Mouse (Mus musculus): ENCODE results near the gene Zfp524. TPM values are rescaled to one million over a fixed set of nuclear protein-coding genes. Genes with fewer than 3 reads are reported as not detected.
A peak's percentile ranks its signal among the peaks of the same experiment; 100 is the strongest.

The Zfp524 gene
- polyA plus RNA-seq, 1 experiment from 2014 or later = 14.9 TPM

DNA sequence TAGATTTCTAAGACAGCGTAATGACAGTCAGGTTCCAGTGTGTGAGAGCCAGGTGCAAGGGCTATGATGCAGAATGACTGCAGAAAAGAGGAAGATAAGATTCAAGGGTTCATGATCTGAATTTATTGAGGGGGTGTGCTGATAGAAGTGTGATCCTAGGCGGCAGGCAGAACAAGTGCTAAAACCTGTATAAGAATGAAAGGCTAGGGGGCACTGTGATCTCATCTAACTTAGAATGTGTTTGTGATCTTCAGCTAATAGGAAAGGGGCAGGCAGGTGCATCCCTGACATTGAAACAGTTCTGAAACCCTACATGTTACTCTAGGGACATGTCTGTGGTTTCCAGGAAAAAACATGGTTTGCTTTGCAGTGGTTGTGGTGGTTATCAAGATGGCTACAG is 31.9 kb downstream of the Zfp524 start:
- no peak for DNase-seq (ENCODE audit: low spot score)

DNA sequence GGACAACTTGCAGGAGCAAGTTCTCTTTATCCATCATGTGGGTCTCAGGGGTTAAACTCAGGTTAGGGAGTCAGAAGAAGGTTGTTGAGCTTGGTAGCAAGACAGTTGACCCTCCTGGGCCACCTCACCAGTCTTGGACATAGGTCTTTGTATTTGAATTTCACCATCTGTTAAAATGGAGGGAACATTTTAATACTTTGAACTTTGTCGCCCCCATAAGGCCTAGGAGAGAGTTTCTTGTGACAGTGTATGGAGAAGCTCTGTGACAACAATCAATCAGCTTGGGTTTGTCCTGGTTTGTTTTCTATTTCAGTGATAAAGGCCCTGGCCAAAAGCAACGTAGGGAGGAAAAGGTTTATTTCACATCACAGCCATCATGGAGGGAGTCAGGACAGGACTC is 33.1 kb downstream of the Zfp524 start:
- peak; percentile 52 for DNase-seq (ENCODE audit: low spot score)

DNA sequence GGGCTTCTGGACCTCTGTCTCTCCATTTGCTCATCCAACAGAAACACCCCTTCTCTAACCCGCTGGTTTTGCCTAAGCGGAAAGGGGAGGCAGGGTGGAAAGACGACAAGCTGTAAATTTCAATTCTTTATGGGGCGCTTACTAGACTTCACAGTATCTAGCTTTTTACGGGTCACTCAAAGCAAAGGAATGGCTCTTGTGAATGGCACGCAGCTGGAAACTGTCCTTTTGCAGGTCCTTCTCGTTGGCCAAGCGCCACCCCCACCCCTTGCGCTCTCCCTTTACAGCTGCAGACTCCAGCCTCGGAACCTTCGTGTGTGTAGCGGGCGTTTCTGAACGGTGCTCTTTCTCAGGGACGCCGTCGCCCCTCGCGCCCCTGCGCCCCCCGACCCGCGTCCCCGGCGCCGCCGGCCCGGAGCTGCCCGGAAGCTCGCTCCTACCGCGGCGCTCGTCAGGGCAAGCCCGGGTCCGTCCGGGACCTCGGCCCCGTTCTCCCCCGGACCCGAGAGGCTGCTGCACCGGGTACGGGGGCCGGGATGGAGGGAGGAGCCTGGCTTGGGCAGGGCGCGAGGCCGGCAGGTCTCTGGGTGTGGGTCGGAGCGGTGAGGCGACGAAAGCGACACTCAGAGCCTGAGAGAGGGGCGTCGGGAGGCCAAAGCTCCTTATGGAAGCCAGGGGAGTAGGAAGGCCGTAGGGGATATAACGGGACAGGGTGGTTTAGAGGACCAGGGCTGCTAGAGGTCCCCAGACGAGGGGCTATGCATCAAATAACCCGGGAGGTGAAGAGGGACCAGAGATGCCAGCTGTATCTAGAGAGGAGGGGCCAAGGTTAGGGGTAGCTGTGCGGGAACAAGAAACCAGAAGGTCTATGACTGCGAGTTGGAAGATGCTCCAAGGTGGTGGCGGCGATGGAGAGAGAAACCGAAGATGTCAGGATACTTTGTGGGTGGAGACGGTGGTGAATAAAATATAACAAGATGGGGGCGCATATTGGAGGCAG is 37.3 kb downstream of the Zfp524 start, which contains the start of gene Zfp580:
Zfp580 (plus strand) TSS at position 346 of the 1,000 bp plus-strand sequence.
- peak; percentile 64 for DNase-seq (ENCODE audit: low spot score)

DNA sequence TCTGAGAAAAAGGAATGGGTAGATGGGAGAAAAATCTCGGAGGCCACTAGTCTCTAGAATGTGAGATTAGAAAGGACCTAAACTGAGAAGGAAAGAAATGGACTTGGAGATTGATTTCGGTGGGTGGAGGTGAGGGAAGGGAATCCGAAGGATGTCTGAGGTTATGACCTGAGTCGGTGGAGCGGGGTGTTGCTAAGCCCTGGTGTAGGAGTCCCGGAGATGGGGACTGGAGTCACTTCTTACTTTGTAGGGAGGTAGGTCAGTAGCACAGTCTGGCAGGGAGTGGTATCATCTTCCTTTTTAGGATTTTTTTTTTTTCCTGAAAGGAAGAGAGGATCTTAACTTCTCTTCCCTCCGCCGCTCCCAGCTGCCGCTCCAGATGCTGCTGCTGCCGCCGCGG is 38.2 kb downstream of the Zfp524 start:
- no peak for DNase-seq (ENCODE audit: low spot score)

DNA sequence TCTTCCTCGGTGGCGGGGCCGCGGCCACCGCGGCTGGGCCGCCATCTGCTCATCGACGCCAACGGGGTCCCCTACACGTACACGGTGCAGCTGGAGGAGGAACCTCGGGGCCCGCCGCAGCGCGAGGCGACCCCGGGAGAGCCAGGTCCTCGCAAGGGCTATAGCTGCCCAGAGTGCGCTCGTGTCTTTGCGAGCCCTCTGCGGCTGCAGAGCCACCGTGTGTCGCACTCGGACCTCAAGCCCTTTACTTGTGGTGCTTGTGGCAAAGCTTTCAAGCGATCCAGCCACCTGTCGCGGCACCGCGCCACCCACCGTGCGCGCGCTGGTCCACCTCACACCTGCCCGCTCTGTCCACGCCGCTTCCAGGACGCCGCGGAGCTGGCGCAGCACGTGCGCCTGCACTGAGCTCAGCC is 38.7 kb downstream of the Zfp524 start:
- no peak for DNase-seq (ENCODE audit: low spot score)

DNA sequence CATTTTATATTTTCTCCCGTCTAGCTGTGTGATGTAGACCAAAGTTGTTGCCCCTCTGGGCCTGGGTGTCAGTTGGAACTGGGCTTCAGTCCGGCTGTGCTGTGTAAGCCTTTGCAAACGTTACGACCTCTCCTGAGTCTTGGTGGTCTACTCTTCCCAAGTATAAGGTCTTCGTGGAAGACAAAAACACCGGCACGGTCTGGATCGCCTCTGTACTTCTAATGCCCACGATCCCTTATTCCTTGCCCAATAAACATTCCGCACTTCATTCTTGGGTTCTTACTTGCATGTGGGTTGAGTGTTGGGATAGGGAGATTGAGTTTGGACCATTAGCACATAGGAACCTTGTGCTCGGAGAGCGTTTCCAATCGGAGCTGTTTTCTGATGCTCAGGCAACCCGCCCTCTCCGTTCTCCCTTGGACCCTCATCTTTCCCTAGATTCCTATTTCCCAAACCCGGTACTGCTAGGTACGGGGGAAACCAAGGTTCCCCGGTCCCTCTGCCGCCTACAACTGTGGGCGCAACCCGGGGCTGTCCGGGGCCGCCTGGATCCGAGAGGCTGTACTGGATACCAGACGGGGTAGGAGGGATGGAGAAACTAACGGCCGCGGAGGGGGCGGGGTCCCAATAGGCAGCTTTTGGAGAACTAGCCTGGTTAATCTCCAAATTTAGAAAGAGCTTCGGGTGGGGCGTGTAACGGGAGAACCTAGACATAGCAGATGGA is 39.4 kb downstream of the Zfp524 start:
- DNase-seq (ENCODE audit: low spot score) = no peak

DNA sequence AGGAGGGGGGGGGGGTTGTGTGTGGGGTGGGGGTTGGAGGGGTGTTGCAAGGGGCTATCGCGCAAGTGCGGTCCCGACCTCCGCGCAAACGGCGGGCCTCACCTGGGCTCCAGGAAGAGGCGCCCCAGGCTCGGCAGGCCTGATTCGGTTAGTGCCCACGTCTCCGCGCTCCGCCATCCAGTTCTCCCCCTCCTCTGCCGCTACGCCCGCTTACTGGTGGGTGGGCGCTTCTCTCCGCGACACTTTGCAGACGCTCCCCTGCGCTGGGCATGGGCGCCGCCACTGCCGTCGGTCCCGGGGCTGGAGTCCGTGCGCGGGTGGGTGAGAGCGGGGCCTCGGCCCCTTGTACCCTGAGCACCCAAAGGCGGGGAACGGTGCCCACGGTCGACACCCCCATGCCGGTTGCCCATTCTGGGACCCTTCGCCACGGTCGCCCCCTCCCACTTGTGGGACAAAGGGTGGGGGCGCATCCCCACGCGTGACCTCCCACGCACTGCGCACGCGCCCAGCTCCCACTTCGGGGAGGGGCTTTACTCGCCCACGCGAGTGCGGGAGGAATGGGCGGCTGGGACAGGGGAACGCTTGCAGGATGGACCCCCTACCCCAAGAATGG is 42.5 kb downstream of the Zfp524 start:
- no peak for DNase-seq (ENCODE audit: low spot score)

DNA sequence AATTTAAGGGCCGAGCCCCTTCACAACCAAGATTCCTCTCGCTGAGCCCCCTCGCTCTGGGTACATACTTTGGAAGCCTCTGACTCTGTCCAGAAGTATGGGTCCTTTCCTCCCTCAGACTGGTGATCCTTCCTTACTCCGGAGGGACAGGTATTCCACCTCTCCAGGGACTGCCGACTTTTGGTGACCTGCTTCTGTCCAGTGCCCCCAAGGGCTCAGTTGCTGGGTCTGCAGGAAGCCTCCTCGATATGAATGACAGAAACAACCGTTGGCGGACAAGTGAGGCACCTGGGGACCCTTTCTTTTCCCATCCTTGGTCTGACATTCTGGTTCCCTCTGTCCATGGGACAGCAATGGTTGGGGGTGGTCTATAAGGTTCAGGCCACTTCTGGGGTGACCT is 43.2 kb downstream of the Zfp524 start:
- DNase-seq (ENCODE audit: low spot score) = no peak

DNA sequence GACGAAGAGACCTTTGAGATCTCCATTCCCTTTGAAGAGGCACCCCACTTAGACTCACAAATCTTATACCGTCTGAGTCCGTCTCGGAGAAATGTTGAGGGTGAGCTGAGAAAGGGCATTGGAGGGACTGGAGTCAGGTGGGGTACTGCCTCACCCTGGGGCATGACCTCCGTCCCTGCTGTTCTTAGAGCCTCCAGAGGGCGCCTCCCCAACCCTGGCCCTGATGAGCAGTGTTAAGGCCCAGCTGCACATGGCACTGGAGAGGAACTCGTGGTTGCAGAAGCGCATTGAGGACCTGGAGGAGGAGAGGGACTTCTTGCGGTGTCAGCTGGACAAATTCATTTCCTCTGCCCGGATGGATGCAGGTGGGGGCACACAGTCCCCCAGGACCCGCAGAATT is 43.6 kb downstream of the Zfp524 start:
- peak; percentile 54 for DNase-seq (ENCODE audit: low spot score)

DNA sequence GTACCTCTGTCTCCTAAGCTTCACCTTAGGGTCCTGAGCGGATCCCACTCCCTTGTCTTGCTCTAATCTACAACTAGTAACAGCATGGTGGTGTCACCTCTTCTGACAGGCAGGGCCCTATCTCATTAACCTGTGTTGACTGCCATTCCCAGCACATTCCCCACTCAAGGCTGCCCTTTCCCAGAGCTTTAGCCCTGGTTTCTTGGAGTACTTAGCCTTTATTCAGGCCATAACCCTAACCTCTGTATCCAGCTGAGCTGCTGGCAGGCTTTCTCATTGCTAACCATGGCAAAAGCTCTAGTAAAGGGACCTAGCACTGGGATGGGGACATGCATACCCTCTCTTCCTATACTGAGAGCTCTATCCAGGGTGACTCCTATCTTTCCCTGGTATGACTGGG is 44.4 kb downstream of the Zfp524 start:
- no peak for DNase-seq (ENCODE audit: low spot score)

DNA sequence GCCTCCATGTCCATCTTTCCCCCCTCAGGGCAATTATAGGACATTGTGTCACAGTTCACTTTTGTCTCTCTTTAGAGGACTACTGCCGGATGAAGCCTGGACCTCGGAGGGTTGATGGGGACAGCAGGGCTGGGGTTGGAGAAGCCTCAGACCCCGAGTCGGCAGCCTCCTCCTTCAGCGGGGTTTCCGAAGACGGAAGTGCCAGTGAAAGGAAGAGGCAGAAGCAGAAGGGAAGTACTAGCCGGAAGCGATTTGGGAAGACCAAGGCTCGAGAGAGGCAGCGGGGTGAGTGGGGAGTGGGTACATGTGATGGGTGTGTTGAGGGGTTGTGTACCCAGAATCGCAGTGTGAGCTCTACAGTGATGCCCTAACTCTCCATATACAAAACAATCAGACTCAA is 45.2 kb downstream of the Zfp524 start:
- no peak for DNase-seq (ENCODE audit: low spot score)

DNA sequence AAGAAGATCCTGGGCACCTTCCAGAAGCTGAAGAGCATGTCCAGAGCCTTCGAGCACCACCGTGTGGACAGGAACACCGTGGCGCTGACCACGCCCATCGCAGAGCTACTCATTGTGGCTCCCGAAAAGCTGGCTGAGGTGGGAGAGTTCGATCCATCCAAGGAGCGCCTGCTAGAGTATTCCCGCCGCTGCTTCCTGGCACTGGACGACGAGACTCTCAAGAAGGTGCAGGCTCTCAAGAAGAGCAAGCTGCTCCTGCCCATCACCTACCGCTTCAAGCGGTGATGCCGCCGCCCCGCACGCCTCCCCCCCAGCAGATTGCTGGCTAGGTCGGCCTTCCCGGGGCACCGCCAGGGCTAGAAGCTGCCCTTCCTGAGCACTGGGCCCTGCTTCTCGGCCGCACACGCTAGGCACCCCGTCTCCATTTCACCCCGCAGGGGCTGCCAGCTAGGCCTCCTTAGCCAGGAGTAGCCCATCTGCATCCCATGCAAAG is 46.1 kb downstream of the Zfp524 start:
- DNase-seq (ENCODE audit: low spot score) = peak; percentile 60

DNA sequence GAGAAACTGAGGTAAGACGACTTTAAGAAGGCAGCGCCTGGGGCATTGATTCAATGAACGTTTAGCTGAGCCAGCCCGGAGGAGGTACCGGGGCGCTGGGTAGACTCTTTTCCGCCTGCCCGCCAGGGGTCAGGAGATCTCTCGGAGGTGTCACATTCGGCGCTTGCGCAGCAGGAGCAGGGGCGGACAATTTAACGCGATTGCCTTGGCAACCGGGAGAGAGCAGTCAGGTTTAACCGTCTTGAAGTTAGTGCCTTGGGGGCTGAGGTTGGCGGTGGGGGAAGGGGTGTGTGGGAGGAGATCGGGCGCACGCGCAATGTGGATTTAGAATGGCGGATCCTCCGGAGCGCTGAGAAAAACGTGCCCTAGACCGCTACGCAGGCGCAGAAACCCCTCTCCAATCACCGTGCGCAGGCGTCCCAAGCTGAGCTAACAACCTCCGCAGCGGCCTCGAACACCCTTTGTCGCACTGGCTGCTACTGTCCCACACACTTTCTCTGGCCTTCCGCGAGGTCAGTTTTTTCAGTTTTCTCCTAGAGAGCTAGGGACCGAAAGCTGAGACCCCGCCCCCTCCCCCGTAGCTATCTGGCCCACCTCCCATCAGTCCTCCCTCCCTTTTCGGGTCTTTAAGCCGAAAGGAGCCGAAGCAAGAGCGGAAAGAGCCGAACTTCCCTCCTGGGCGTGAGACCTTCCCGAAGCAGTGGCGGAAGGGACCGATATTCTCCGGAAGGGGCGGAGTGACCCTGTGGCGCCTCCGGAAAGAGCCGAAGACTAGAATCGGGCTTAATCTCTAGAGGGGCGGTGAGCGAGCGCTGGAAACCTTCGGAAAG is 46.9 kb downstream of the Zfp524 start:
- DNase-seq (ENCODE audit: low spot score) = peak; percentile 99

DNA sequence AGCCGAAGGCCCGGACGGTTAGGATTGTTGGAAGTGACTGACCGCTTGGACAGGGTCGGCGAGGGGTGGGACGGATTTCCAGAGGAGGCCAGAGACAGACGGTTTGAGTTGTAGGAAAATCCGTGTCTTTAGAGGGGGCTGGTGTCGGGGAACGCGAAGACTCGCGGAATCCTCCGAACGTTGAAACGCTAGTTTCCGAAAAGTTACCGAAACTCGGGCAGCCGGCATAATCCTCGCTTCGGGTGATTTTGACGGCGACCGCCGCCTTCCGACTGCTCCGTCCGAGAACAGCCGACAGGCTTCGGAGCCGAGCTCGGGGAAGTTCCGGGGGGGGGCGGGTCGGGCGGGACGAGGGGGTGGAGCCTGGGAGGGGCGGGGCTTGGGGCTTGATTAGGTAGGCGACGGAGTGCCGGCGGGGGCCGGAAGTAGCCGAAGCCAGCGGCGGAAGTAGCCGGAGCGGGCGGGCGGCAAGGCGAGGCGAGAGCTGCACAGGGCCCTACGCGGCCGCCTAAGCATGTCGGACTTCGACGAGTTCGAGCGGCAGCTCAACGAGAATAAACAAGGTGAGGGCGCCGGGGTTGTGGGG is 47.7 kb downstream of the Zfp524 start, which contains the start of gene U2af2:
U2af2 (plus strand) TSS at position 370 of the 586 bp plus-strand sequence.
- peak; percentile 94 for DNase-seq (ENCODE audit: low spot score)

DNA sequence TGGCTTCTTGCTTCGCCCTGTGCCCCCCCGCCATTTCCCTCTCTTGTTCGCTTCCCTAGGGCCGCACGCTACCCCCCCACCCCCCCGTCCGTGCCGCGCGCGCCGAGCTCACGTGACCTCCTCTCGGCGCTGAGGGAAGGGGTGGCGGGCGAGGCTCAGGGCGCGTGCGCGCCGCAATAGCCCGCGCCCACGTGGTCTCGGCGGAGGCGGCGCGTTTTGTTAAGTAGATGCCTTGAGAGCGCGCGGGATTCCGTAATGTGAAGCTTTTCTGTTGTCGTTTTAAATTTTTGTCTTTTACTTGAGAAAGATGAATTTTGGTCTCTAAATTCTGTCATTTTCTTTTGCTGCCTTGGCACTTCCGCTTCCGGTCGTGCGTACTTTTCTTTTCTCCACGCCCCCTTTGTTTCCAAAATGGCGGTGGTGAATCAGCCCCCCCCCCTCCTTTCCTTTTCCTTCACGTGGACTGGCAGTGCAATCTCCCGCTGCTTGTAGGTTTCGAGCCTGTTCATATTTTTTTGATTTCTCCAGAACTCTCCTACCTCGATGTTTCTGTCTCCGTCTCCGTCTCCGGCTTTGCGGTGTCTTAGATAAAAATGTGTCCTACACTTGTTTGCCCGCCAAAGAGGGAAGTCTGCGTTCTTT is 48.3 kb downstream of the Zfp524 start:
- DNase-seq (ENCODE audit: low spot score) = peak; percentile 89

DNA sequence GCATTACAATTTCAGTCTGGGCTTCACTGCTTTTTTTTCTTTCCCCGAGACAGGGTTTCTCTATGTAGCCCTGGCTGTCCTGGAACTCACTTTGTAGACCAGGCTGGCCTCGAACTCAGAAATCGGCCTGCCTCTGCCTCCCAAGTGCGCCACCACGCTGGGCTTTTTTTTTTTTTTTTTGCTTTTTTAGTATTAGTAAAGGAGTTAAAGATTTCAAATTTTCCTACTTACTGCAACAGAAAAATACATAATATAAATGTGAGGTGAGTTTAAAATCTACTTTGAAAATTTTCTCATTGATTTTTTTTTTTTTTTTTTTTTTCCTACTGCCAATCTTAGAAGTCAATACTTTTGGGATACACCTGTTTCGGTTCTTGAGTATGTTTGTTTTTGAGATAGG is 50.7 kb downstream of the Zfp524 start:
- no peak for DNase-seq (ENCODE audit: low spot score)

All from thymus, postnatal 0 days (tissue).